Mouse (Mus musculus): ENCODE results near the gene Syt2. TPM values are rescaled to one million over a fixed set of nuclear protein-coding genes. Genes with fewer than 3 reads are reported as not detected.
A peak's percentile ranks its signal among the peaks of the same experiment; 100 is the strongest.

Syt2 gene
- polyA plus RNA-seq, 1 experiment from 2014 or later: 4.5 TPM

GRCm38 (mm10) chr1:134651851-134652398, 5.4 kb downstream of the Syt2 start:
- H3K27ac ChIP-seq: peak overlapping the region; percentile 44
- H3K36me3 ChIP-seq: no peaks in the 10 kb centered on the region
- H3K9ac ChIP-seq: no peak overlapping the region
- H3K4me1 ChIP-seq: peaks cover 29% of the 10 kb centered on the region
- H3K9me3 ChIP-seq (replicated peaks): no peaks in the 10 kb centered on the region
- peak; percentile 44 for ATAC-seq (ENCODE audit: low FRiP score)
- H3K27me3 ChIP-seq: peaks cover 33% of the 10 kb centered on the region
- H3K4me3 ChIP-seq: no peak overlapping the region
- no peak overlapping the region for H3K4me2 ChIP-seq (replicated peaks)
- 32% methylated on average over 4 of the region's 4 CpGs for WGBS

GRCm38 (mm10) chr1:134653603-134654257, 7.3 kb downstream of the Syt2 start:
- H3K27ac ChIP-seq: no peak overlapping the region
- H3K4me3 ChIP-seq: no peak overlapping the region
- WGBS: 15% methylated on average over 10 of the region's 10 CpGs
- peaks cover 22% of the 10 kb centered on the region for H3K4me1 ChIP-seq
- ATAC-seq (ENCODE audit: low FRiP score): peak; percentile 39; the same call in 1 of the 2 replicates
- H3K9ac ChIP-seq: no peak overlapping the region
- H3K27me3 ChIP-seq: peaks cover 15% of the 10 kb centered on the region
- H3K9me3 ChIP-seq (replicated peaks): no peaks in the 10 kb centered on the region
- no peaks in the 10 kb centered on the region for H3K36me3 ChIP-seq
- no peak overlapping the region for H3K4me2 ChIP-seq (replicated peaks)

- no peak overlapping the region for H3K4me3 ChIP-seq
- no peak overlapping the region for H3K9ac ChIP-seq
- no peaks in the 10 kb centered on the region for H3K9me3 ChIP-seq (replicated peaks)
- H3K4me1 ChIP-seq: peaks cover 2% of the 10 kb centered on the region; the same call in 1 of the 2 replicates
- WGBS: 71% methylated on average over 7 of the region's 7 CpGs
- no peaks in the 10 kb centered on the region for H3K36me3 ChIP-seq
- H3K27ac ChIP-seq: no peak overlapping the region
- no peak for ATAC-seq (ENCODE audit: low FRiP score)
- no peaks in the 10 kb centered on the region; the same call in 1 of the 2 replicates for H3K27me3 ChIP-seq
- H3K4me2 ChIP-seq (replicated peaks): no peak overlapping the region
Measured at GRCm38 (mm10) chr1:134658841-134659240, 12.4 kb downstream of the Syt2 start.

- no peak overlapping the region for H3K4me3 ChIP-seq
- H3K27me3 ChIP-seq: no peaks in the 10 kb centered on the region; the same call in 1 of the 2 replicates
- no peak overlapping the region for H3K9ac ChIP-seq
- no peak for ATAC-seq (ENCODE audit: low FRiP score)
- no peak overlapping the region for H3K27ac ChIP-seq
- H3K4me1 ChIP-seq: no peaks in the 10 kb centered on the region
- H3K4me2 ChIP-seq (replicated peaks): no peak overlapping the region
- 75% methylated on average over 7 of the region's 7 CpGs for WGBS
- no peaks in the 10 kb centered on the region for H3K36me3 ChIP-seq
- H3K9me3 ChIP-seq (replicated peaks): no peaks in the 10 kb centered on the region
Measured at GRCm38 (mm10) chr1:134660163-134660562, 13.7 kb downstream of the Syt2 start.

GRCm38 (mm10) chr1:134671234-134672070, 25.0 kb downstream of the Syt2 start:
- no peaks in the 10 kb centered on the region for H3K36me3 ChIP-seq
- H3K4me3 ChIP-seq: no peak overlapping the region
- peaks cover 14% of the 10 kb centered on the region for H3K4me1 ChIP-seq
- H3K9me3 ChIP-seq (replicated peaks): no peaks in the 10 kb centered on the region
- H3K9ac ChIP-seq: no peak overlapping the region
- no peak overlapping the region for H3K4me2 ChIP-seq (replicated peaks)
- no peaks in the 10 kb centered on the region for H3K27me3 ChIP-seq
- 76% methylated on average over 10 of the region's 10 CpGs for whole genome bisulfite sequencing
- no peak overlapping the region for H3K27ac ChIP-seq
- no peak for ATAC-seq (ENCODE audit: low FRiP score)

- Histone ChIP-seq H3K9ac (no peak overlapping the region), H3K4me1 (peaks cover 6% of the 10 kb centered on the region), H3K27me3 (no peaks in the 10 kb centered on the region), H3K4me2 (replicated peaks) (no peak overlapping the region), H3K27ac (no peak overlapping the region), H3K9me3 (replicated peaks) (no peaks in the 10 kb centered on the region), H3K4me3 (no peak overlapping the region), H3K36me3 (no peaks in the 10 kb centered on the region)
- no peak for ATAC-seq (ENCODE audit: low FRiP score)
- 22% methylated on average over 1 of the region's 1 CpGs for WGBS
Measured at GRCm38 (mm10) chr1:134674312-134674711, 27.8 kb downstream of the Syt2 start.

- H3K36me3 ChIP-seq: no peaks in the 10 kb centered on the region
- H3K27ac ChIP-seq: no peak overlapping the region
- 83% methylated on average over 4 of the region's 4 CpGs for WGBS
- H3K9ac ChIP-seq: no peak overlapping the region
- no peaks in the 10 kb centered on the region for H3K9me3 ChIP-seq (replicated peaks)
- no peak overlapping the region for H3K4me2 ChIP-seq (replicated peaks)
- peaks cover 6% of the 10 kb centered on the region for H3K4me1 ChIP-seq
- no peak overlapping the region for H3K4me3 ChIP-seq
- H3K27me3 ChIP-seq: no peaks in the 10 kb centered on the region
- ATAC-seq (ENCODE audit: low FRiP score): no peak
Measured at GRCm38 (mm10) chr1:134679445-134679844, 33.0 kb downstream of the Syt2 start.

GRCm38 (mm10) chr1:134680617-134681016, 34.1 kb downstream of the Syt2 start:
- 24% methylated on average over 6 of the region's 6 CpGs for WGBS
- no peak overlapping the region for H3K9ac ChIP-seq
- H3K4me3 ChIP-seq: no peak overlapping the region
- H3K27me3 ChIP-seq: no peaks in the 10 kb centered on the region
- no peaks in the 10 kb centered on the region for H3K36me3 ChIP-seq
- ATAC-seq (ENCODE audit: low FRiP score): no peak
- H3K9me3 ChIP-seq (replicated peaks): no peaks in the 10 kb centered on the region
- H3K27ac ChIP-seq: no peak overlapping the region
- H3K4me2 ChIP-seq (replicated peaks): no peak overlapping the region
- peaks cover 6% of the 10 kb centered on the region for H3K4me1 ChIP-seq

- no peaks in the 10 kb centered on the region for H3K36me3 ChIP-seq
- no peak overlapping the region for H3K9ac ChIP-seq
- no peak overlapping the region for H3K27ac ChIP-seq
- H3K27me3 ChIP-seq: no peaks in the 10 kb centered on the region
- no peak overlapping the region for H3K4me3 ChIP-seq
- no peak for ATAC-seq (ENCODE audit: low FRiP score)
- H3K4me1 ChIP-seq: no peaks in the 10 kb centered on the region; the same call in none of the 2 replicates
- H3K4me2 ChIP-seq (replicated peaks): no peak overlapping the region
- H3K9me3 ChIP-seq (replicated peaks): no peaks in the 10 kb centered on the region
- 59% methylated on average over 9 of the region's 9 CpGs for WGBS
Measured at GRCm38 (mm10) chr1:134682460-134682859, 36.0 kb downstream of the Syt2 start.

GRCm38 (mm10) chr1:134686834-134687421, 40.5 kb downstream of the Syt2 start:
- no peak for ATAC-seq (ENCODE audit: low FRiP score)
- no peaks in the 10 kb centered on the region; the same call in none of the 2 replicates for H3K4me1 ChIP-seq
- no peak overlapping the region for H3K9ac ChIP-seq
- no peak overlapping the region for H3K27ac ChIP-seq
- H3K36me3 ChIP-seq: no peaks in the 10 kb centered on the region
- WGBS: 69% methylated on average over 4 of the region's 4 CpGs
- H3K27me3 ChIP-seq: no peaks in the 10 kb centered on the region
- H3K4me2 ChIP-seq (replicated peaks): no peak overlapping the region
- no peaks in the 10 kb centered on the region for H3K9me3 ChIP-seq (replicated peaks)
- H3K4me3 ChIP-seq: no peak overlapping the region

- WGBS: 82% methylated on average over 2 of the region's 2 CpGs
- H3K9ac ChIP-seq: no peak overlapping the region
Measured at GRCm38 (mm10) chr1:134696302-134696701, 49.8 kb downstream of the Syt2 start.

GRCm38 (mm10) chr1:134697073-134697472, 50.6 kb downstream of the Syt2 start:
- Histone ChIP-seq H3K9ac (no peak overlapping the region), H3K4me1 (peaks cover 23% of the 10 kb centered on the region), H3K4me3 (no peak overlapping the region), H3K36me3 (no peaks in the 10 kb centered on the region), H3K27me3 (no peaks in the 10 kb centered on the region), H3K9me3 (replicated peaks) (no peaks in the 10 kb centered on the region), H3K4me2 (replicated peaks) (no peak overlapping the region), H3K27ac (no peak overlapping the region)
- no peak for ATAC-seq (ENCODE audit: low FRiP score)
- WGBS: 79% methylated on average over 4 of the region's 4 CpGs

More at GRCm38 (mm10) chr1:134696302-134696701, 49.8 kb downstream of the Syt2 start:
- no peaks in the 10 kb centered on the region for H3K27me3 ChIP-seq
- no peak for ATAC-seq (ENCODE audit: low FRiP score)
- no peak overlapping the region for H3K27ac ChIP-seq
- H3K4me2 ChIP-seq (replicated peaks): no peak overlapping the region
- H3K36me3 ChIP-seq: no peaks in the 10 kb centered on the region
- H3K4me1 ChIP-seq: peaks cover 19% of the 10 kb centered on the region
- H3K9me3 ChIP-seq (replicated peaks): no peaks in the 10 kb centered on the region
- no peak overlapping the region for H3K4me3 ChIP-seq

Data from hindbrain, embryonic 12.5 days (tissue).